Mouse (Mus musculus) R1 (cell line): ENCODE data around the gene Aoc3.
"Not testable (repeated sequence)": the region's sequence is repeated elsewhere in the genome, so short reads cannot be mapped to it uniquely, and the experiment has no call there.

ENCODE experiments used
- DNase-seq: peaks from one replicate; pipeline ENCODE4 v3.0.0-alpha.2; 2018; ENCODE audit warnings: low read depth, low spot score

Gene Aoc3

GRCm38 (mm10) chr11:101330371-101330924, at the start of gene Aoc3:
Aoc3 (plus strand) TSS chr11:101330605.
- DNase-seq: no peak

DNA sequence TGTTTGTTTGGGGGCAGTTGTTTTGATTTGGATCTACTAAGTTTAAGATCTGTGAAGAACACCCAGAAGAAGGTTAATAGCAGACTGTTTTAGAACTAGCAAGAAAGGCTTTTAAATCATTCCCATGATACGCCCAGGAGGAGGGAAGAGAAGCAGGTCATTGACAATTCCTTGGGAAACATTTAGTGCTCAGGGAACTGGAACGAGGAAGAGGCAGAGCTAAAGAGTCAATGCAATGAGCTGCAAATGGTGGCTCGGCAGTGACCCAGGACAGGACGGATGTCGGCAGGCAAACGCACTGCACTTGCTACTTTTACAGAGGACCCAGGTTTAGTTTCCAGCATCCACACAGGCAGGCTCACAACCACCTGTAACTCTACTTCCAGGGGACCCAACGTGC, 49.6 kb upstream of the Aoc3 start:
- DNase-seq: no peak

- DNase-seq: no peak
Measured at GRCm38 (mm10) chr11:101282896-101283295, 47.5 kb upstream of the Aoc3 start.

DNA sequence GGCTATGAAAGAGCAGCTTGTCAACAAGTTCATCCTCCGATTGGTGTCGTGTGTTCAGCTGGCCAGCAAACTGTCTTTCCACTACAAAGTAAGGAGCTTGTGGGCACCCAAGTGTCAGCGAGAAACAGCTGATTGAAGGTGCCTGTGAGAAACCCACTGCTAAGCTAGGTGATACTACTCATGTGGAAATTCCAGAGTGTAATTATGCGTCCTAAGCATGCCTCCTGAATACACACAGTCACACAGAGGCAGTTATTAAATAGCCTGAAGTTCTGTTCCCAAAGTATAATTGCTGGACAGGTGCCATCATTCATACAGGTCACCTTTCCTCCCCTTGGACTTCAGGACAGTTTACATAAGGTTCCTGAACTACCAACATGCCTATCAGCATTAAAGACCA, 46.6 kb upstream of the Aoc3 start:
- DNase-seq: no peak

DNA sequence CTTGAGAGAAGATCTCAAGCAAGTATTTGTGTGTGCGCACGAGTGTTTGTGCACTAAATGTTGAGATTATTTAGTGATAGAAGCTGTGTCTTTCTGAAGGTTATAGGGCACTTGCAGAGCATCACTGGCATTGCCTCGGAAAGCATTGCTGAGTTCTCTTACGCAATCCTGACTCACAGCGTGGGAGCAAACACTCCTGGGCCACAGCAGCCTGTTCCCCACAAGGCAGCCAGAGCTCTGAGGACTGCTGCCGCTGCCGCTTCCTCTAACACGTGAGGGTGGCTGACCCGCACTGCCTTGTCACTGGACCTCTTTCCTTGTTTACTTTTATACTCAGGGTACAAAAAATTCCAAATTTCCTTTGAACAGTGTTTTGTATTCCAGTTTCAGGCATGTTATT, 43.1 kb upstream of the Aoc3 start:
- DNase-seq: no peak

- DNase-seq: no peak
Measured at GRCm38 (mm10) chr11:101291231-101291630, 39.2 kb upstream of the Aoc3 start.

DNA sequence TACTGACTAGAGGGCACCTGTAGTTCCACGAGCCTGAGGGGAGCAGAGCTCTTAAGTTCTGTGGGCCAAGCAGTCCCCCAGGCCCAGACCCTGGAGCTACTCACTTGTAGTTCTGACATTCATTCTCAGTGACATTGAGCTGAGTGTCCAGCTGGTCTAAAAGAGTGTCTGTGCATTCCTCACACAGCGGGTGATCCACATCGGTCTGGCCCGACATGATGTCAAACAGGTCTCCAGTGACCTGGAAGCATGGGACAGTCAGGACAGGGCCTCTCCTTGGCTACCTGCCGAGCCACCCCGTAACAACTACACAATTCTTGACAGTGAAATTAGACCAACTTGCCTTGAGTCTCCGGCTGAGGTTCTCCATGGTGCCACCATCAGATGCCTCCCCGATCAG, 35.2 kb upstream of the Aoc3 start:
- DNase-seq: peak; percentile 36

- peak; percentile 46 for DNase-seq
Measured at GRCm38 (mm10) chr11:101300881-101301280, 29.5 kb upstream of the Aoc3 start.

DNA sequence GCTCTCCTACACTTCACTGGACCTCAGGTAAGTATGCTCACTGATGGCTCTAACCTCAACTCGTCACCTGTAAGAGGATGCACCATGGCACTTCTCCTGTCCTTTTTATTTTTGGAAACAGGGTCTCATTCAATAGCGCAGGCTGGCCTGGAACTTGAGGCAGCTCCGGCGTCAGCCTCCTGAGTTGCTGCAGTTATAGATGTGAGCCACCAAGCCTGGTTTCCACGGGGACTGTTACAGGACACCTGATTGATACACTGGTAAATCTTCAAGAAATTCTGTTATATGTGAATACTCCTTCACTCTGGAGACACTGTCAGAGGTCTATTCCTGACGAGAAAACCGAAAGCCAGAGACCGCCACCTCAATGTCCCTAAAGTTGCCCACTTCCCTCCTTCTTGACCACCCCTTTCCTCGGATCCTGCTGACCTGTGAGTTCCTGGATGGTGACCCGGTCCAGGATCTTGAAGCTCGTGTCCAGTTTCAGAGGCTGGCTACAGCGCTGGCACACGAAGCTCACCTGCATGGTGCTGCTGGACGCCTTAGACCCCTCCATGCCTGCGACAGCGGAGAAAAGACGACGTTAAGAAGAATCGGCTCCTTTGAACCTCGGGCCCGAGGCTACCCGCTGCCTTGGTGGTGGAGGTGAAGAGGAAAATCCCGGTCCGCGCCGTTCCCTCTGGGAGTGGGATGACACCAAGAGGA, 29.0 kb upstream of the Aoc3 start:
- no peak for DNase-seq

DNA sequence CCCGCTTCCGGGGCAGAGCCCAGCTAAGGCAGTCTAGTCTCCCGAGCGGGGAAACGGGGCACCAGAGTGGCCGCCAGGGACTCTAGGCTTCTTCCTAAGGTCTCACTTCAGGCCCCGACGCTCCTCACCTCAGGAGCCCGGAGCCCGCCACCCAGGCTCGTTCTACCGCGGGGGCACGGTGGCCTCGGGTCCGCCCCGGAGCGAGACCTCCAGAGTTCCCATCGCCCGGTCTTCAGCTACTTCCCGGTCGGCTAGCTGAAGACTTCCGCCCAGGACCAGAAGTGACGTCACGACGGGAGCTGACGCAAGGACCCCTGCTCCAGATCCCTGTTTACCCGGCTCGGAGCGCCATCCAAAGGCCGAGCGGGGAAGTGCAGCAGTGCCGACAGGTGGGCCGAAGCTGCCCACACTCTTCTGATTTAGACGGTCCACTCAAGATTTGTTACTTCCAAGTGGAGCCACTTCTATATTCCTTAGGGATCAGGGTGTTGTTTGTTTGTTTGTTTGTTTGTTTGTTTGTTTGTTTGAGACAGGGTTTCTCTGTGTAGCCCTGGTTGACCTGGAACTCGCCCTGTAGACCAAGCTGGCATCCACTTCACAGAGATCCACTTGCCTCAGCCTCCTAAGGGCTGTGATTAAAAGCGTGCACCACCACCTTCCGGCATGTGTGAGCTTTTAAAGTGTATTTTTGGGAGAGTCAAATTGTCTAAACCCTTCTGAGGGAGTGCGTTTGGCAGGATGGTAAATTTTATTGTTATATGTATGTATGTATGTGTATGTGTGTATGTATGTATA, 28.2 kb upstream of the Aoc3 start, which contains the start of gene Becn1:
Gene Becn1 (minus strand): TSS at position 283 of the 795 bp plus-strand sequence.
- DNase-seq: peak; percentile 96

DNA sequence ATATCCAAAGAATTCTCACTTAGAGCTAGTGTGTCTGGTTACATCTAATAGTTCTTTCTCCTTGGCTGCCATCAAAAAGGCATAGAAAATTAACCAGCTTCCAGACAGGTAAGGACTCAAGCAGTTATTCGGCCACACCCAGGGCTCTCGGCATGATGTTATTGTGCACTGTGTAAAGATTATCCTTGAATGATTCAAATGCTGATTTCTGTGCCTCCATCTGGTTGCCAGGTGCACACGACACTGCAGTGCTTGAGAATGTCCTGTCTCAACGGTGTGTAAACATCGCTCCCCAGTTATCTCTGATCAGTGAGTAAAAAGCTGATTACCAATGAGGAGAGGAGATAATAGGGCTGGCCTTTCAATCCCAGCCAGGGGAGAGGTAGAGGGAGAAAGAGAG, 22.7 kb upstream of the Aoc3 start:
- DNase-seq: peak; percentile 91

- no peak for DNase-seq
Measured at GRCm38 (mm10) chr11:101311083-101311482, 19.3 kb upstream of the Aoc3 start.

GRCm38 (mm10) chr11:101312150-101312549, 18.3 kb upstream of the Aoc3 start:
- DNase-seq: no peak

GRCm38 (mm10) chr11:101314567-101314966, 15.8 kb upstream of the Aoc3 start:
- no peak for DNase-seq

- DNase-seq: no peak
Measured at GRCm38 (mm10) chr11:101315082-101315650, 15.2 kb upstream of the Aoc3 start.

DNA sequence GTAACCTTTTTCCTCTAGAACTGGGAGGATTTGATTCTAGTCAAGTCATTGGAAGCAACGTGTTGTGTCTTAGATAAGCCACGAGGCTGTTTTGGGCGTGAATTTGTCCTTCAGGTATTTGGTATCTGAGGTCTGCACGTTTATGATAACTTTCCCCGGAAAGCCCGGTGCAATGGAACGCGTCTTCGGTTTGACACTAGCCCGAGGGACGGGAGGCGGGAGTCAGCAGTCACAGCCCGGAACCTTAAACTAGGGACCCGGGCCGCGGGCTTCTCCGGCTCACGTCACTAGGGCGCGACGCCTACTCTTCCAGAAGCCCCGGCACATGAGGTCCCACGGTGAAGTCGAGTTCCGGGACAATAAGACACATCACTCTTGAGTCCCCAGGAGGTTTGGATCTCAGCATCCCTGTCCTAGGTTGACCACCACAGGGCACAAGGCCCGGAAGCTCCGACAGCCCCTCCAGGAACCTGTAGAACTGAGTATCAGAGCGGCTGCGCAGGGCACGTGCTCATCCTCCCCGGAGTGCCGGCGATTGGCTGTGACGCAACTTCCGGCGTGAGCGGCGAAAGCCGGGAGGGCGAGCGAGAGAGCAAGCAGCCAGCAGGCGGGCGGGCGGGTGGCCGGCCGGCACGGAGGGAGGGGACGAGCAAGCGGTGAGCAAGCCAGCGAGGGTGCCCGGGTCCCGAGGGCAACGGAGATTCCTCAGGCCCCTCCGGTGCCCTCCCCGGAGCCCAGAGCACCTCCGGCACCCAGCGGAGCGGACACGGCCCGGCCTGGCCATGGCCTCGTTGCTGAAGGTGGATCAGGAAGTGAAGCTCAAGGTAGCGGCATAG, 14.5 kb upstream of the Aoc3 start, which contains the start of gene Psme3:
Gene Psme3 (plus strand): TSS at position 549 of the 836 bp plus-strand sequence.
- peak; percentile 95 for DNase-seq

GRCm38 (mm10) chr11:101316501-101316917, 13.9 kb upstream of the Aoc3 start:
- DNase-seq: no peak

- peak; percentile 82 for DNase-seq
Measured at GRCm38 (mm10) chr11:101323609-101324008, 6.8 kb upstream of the Aoc3 start.

- no peak for DNase-seq
Measured at GRCm38 (mm10) chr11:101324763-101325162, 5.6 kb upstream of the Aoc3 start, which contains the start of gene Aoc2. Aoc2 (plus strand) TSS chr11:101325063.

GRCm38 (mm10) chr11:101325201-101325600, 5.2 kb upstream of the Aoc3 start:
- not testable (repeated sequence) for DNase-seq

GRCm38 (mm10) chr11:101326147-101326546, 4.3 kb upstream of the Aoc3 start:
- DNase-seq: no peak
